In the genomic region with DNA sequence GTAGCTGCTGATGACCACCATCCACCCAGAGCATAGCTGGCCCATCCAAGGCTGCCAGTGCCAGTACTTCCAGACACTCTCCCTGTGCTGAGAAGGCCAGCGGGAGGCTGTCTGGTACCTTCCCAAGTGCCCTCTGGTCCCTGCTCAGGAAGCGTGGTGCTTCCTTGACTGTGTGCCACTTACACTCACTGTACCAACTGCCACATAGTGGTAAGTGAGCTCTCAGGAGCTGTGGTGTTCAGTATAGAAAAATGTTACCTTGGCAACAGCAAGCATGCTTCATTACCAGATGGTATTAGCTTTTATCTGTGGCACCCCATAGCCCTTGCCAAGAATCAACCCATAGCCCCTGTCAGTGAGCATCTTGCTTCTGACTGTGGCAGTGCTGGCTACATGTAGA, we compare ENCODE assay signal across 13 mouse cellular contexts.
DNase-seq lines count a peak whose midpoint lies in the region; ATAC-seq lines count a peak whose summit lies in the region.
"Had no signal": no experiment of that assay in that cellular context is flagged by ENCODE, and none has a peak within 500 bp of the region (broad histone marks: within the 10 kb centered on the region; RNA-seq: fewer than 3 reads in every experiment).

No protein-coding gene starts in this region.

- H3K27ac ChIP-seq in forebrain, embryonic 13.5 days: peak overlapping the region; percentile 69
- H3K27ac ChIP-seq in forebrain, embryonic 12.5 days: no peak overlapping the region
- H3K27ac ChIP-seq: liver, embryonic 14.5 days; macrophage had no signal

- no peaks in the 10 kb centered on the region for H3K27me3 ChIP-seq in forebrain, embryonic 13.5 days
- H3K27me3 ChIP-seq in forebrain, embryonic 12.5 days: peaks cover 20% of the 10 kb centered on the region

- no peaks in the 10 kb centered on the region for H3K9me3 ChIP-seq in forebrain, embryonic 13.5 days (replicated peaks)
- no peaks in the 10 kb centered on the region for H3K9me3 ChIP-seq in forebrain, embryonic 12.5 days

- H3K9ac ChIP-seq in forebrain, embryonic 13.5 days: no peak overlapping the region; the same call in 1 of the 2 replicates
- H3K9ac ChIP-seq in forebrain, embryonic 12.5 days: no peak overlapping the region
- H3K9ac ChIP-seq: liver, embryonic 14.5 days had no signal

- H3K36me3 ChIP-seq in forebrain, embryonic 13.5 days (ENCODE audit: poor library complexity, severe bottlenecking): no peaks in the 10 kb centered on the region
- no peaks in the 10 kb centered on the region for H3K36me3 ChIP-seq in forebrain, embryonic 12.5 days (replicated peaks)

- intact Hi-C loops in left cerebral cortex, postnatal 4 days (cut with DNase I): no loop called here
- intact Hi-C loops in heart, postnatal 25 days (cut with DNase I): no loop called here

- DNase-seq in left cerebral cortex, postnatal 4 days: peak; percentile 55
- DNase-seq in left cerebral cortex, adult 9 months (ENCODE audit: low spot score in 2 of 2): no peak
- DNase-seq in cerebellum, postnatal 14 days: peak; percentile 53 to 66
- DNase-seq in layer of hippocampus, adult 8-10 months (ENCODE audit: low spot score in 2 of 2): peak; percentile 38 to 43
- DNase-seq in heart, adult 9 months (ENCODE audit: low spot score in 2 of 2): no peak
- no peak for DNase-seq in heart, postnatal 25 days (ENCODE audit: low spot score)
- DNase-seq: right cerebral cortex, postnatal 4 days had no signal

- no peak overlapping the region for H3K4me3 ChIP-seq in forebrain, embryonic 13.5 days
- H3K4me3 ChIP-seq in forebrain, embryonic 12.5 days (replicated peaks): no peak overlapping the region

- peak; percentile 66 for ATAC-seq in forebrain, embryonic 13.5 days
- ATAC-seq in forebrain, embryonic 12.5 days (ENCODE audit: low FRiP score): no peak
- ATAC-seq: inflammation-experienced regulatory T-cells, adult 6 months had no signal

- 57% methylated on average over 2 of the region's 2 CpGs for WGBS in forebrain, embryonic 13.5 days
- WGBS in forebrain, embryonic 12.5 days: 85% methylated on average over 2 of the region's 2 CpGs

- H3K4me2 ChIP-seq in forebrain, embryonic 13.5 days: no peak overlapping the region
- no peak overlapping the region for H3K4me2 ChIP-seq in forebrain, embryonic 12.5 days
- H3K4me2 ChIP-seq: heart, embryonic 11.5 days had no signal

- H3K4me1 ChIP-seq in forebrain, embryonic 13.5 days: peaks cover 46% of the 10 kb centered on the region
- H3K4me1 ChIP-seq in forebrain, embryonic 12.5 days: peaks cover 47% of the 10 kb centered on the region

Comparison
In these comparisons a context has a peak if more than half of its experiments do, and no peak if none do; other contexts are left out.
1. DNase-seq: peak in left cerebral cortex, postnatal 4 days (single experiment), cerebellum, postnatal 14 days (2 of 2) and layer of hippocampus, adult 8-10 months (2 of 2); none in left cerebral cortex, adult 9 months (0 of 2), heart, adult 9 months (0 of 2) and heart, postnatal 25 days (single experiment).